Mouse (Mus musculus): ENCODE data around the gene Mansc1. TPM values are rescaled to one million over a fixed set of nuclear protein-coding genes. Genes with fewer than 3 reads are reported as not detected.
"Not testable (repeated sequence)": the region's sequence is repeated elsewhere in the genome, so short reads cannot be mapped to it uniquely, and the experiment has no call there.

The Mansc1 gene
- total RNA-seq (2021), result 1 to 10 TPM; 7.5 to 7.8 TPM
- long read RNA-seq, experiment 1, transcript Mansc1-201 (4 exons, 2,376 nt), result major isoform, 5 of 5 reads
- long read RNA-seq, experiment 1, partial matches to known transcripts, result 0 of 5 reads
- long read RNA-seq, experiment 1, other reads (novel, unspliced or antisense), result 0 of 5 reads
- long read RNA-seq, experiment 2, partial matches to known transcripts, result 0 of 2 reads
- long read RNA-seq, experiment 2, other reads (novel, unspliced or antisense), result 1 of 2 reads

DNA sequence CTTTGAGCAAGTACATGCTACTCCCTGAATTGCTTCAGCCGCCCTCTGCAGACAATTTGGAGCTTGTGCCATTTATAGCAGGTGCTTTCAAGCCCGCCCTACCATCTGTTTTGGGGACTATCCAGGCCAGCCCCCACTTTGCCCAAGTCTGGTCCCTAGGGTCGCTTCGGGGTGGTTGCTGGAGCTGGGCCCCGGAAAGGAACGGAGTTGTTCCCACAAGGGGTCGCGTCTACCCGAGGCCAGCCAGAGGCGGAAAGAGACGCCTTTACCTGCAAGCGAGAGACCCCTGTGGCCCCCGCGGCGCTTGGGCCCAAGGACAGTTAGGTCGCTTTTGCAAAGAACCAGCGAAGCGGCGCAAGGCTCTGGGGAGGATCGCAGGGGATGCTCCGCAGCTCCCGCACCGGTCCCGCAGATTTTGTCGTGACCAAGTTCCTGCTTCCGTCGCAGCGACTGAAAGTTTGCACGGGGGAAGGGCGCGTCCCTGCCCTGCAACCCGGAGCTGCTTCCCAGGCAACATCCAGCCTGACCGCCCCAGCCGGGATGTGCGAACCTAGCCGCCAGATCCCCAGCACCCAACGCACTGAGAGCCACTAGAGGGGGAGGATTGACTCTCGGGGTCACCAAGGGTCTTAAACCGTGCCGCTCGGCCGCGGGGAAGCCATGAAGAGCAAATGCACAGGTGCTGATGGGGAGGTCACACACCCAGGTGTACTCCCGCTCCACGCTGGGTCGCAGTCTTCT is at the start of gene Mansc1:
Gene Mansc1, minus strand, starts transcription at position 542 of the 741 bp plus-strand sequence.
- peak; percentile 42 to 44 for DNase-seq (ENCODE audit: low spot score in 2 of 2)

DNA sequence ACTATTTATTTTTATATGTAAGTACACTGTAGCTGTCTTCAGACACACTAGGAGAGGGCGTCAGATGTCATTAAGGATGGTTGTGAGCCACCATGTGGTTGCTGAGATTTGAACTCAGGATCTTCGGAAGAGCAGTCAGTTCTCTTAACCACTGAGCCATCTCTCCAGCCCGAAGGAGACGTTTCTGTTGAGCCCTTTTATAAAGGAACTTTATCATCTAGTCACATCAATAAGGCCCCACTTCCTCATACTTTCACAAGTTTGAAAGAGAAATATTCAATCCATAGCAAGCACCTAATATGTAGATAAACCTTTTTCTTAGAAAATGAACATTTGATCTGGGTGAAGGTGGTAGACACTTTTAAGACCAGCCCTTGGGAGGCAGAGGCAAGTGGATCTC is 47.0 kb upstream of the Mansc1 start:
- intact Hi-C loops (cut with DNase I), result not testable (repeated sequence)

More for the DNA sequence above, at the start of gene Mansc1:
- intact Hi-C loops (cut with DNase I), result no loop called here

GRCm38 (mm10) chr6:134678037-134678436 is 45.7 kb upstream of the Mansc1 start:
- DNase-seq (ENCODE audit: low spot score in 2 of 2), result no peak
- intact Hi-C loops (cut with DNase I), result no loop called here

More for the DNA sequence above, 47.0 kb upstream of the Mansc1 start:
- DNase-seq (ENCODE audit: low spot score in 2 of 2), result not testable (repeated sequence)

DNA sequence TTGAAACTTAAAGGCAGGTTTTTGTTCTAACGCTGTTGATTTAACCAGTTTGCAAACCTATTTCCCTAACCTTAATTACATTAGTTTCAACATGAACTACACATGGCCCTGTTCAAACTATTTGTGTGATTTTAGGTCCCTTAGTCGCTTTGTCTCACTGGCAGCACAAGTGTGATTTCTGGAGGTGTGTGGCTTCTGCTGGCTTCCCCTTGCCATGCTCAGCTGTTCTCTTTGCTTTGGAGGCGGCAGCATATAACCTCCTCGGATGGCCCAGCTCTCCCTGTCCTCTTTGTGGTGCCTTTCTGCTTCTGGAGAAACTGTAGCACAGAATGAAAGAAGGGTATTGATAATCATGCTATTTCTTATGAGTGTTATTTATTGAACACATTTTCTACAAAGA is 45.2 kb upstream of the Mansc1 start:
- DNase-seq (ENCODE audit: low spot score in 2 of 2), result no peak
- intact Hi-C loops (cut with DNase I), result no loop called here

GRCm38 (mm10) chr6:134673712-134674111 is 41.4 kb upstream of the Mansc1 start:
- DNase-seq (ENCODE audit: low spot score in 2 of 2); intact Hi-C loops (cut with DNase I): not testable (repeated sequence)

DNA sequence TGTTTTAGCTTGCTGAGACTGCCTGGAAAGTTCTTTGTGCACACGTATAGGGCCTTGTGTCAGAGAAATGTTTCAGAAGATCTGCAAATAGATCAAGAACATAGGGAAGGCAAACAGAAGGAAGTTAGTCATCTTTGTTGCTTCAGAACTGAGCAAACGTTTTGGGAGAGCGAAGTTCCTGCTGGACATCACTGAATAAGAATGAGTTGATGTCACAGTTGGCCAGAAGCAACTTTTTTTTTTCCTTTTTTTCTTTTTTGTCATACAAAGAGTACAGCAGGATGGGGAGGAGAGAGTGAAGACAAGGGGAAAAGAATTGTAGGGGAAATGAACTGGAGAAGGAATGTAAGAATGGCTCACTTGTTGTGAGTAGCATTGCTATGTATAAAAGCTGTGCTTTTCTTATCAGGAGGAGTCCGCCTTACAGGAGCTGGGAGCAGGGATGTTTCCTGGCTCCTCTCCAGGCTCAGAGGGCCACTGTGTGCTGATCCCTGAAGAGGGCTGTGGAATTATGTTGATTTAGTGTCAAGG is 38.7 kb upstream of the Mansc1 start:
- peak in 1 of 2 experiments; percentile 35 for DNase-seq (ENCODE audit: low spot score in 2 of 2)
- intact Hi-C loops (cut with DNase I), result no loop called here

- intact Hi-C loops (cut with DNase I), result no loop called here
- peak in 1 of 2 experiments; percentile 21 for DNase-seq (ENCODE audit: low spot score in 2 of 2)
Measured at GRCm38 (mm10) chr6:134669179-134669865, 37.0 kb upstream of the Mansc1 start.

GRCm38 (mm10) chr6:134668519-134668918 is 36.2 kb upstream of the Mansc1 start:
- DNase-seq (ENCODE audit: low spot score in 2 of 2), result no peak
- intact Hi-C loops (cut with DNase I), result no loop called here

DNA sequence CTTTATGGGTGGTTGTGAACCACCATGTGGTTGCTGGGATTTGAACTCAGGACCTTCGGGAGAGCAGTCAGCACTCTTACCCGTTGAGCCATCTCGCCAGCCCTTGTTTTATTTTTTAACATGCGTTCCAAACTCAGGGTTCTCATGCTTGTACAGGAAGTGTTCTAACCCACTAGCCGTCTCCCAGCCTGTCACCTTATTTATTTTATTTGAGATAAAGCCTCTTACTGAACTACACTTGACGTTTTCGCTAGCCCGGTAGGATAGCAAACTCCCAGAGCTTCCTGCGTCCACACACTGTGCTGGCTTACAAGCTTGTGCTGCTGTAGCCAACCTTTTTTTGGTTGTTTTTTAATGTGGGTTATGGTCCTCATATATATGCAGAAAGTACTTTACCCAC is 33.5 kb upstream of the Mansc1 start:
- no peak for DNase-seq (ENCODE audit: low spot score in 2 of 2)
- intact Hi-C loops (cut with DNase I), result no loop called here

DNA sequence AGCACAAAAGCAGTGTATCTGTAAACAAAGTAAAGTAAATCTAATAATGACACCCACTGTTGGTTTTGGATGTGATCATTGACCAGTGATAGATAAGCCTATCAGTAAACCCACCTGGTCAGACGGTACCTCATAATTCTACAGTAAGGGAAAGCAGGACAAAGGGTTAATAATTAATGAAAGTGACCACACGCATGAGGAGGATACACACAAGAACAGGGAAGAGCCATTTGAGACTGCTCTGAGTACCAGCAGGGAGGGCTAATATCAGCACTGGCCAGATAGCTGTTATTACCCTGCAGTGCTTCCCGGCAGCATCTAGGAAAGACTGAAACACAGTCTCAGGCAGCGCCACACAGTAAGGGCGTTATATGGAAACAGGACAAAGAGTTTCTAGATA is 32.3 kb upstream of the Mansc1 start:
- intact Hi-C loops (cut with DNase I), result no loop called here

GRCm38 (mm10) chr6:134660714-134661406 is 28.6 kb upstream of the Mansc1 start:
- intact Hi-C loops (cut with DNase I), result no loop called here
- no peak for DNase-seq (ENCODE audit: low spot score in 2 of 2)

More for the DNA sequence above, 32.3 kb upstream of the Mansc1 start:
- no peak for DNase-seq (ENCODE audit: low spot score in 2 of 2)

DNA sequence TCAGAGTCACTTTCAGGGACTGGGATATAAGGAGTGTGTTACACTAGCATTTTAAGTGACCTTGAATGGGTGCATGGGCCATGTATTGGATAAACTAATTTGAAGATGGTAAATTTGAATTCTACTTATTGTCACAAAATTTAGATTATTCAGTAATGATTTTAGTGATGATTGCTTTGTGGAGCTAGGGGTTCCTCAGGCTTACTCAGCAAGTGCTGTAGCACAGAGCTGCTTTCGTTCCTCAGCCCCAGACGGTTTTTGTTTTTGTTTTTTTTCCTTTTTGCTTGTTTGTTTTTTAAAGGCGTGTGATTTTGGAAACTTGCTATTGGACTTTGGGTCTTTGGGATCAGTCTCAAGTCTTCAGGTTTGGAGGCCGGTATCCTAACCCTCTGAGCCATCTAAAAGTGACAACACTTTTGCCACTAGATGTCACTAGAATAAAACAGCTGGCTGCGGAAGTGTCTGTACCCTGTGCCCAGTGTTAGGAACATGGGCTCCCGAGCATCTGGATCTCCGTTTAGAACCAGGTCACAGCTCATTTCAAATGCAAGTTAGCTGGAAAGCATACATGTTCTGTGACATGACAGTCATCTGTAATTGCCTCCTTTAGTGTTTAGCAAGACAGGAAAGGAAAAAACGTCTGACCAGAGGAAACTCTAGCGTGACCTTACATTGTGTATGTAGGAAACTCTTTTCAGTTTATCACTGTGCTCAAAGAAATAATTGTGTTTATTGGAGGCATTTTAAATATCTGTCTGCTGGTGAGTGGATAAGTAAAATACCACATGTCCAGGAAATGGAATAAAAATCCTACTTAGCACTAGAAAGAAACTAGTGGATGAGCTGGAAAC is 27.0 kb upstream of the Mansc1 start:
- intact Hi-C loops (cut with DNase I), result loop anchor here (2.0 to 10.0 kb wide), 3 partner anchors 133 to 285 kb away; partner anchors contain the start of gene Dusp16
- peak; percentile 52 to 58 for DNase-seq (ENCODE audit: low spot score in 2 of 2)

DNA sequence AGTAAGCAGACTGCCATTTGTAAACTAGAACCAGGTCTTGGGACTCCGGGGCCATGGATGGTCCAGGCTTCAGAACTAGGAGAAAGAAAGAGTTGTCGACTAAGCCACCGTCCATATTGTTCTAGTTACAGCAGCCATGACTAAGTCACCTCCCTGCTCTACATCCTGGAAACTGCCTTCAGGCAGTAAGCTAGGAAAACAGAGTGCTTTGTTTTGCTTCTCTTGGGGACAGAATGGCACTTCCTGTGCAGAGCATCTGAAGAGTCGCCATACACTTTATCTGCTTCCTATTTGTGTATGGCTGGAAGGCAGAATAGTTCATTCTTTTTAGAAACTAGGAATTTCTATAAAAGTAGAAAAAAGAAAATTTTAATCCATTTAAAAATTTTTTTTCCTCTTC is 24.2 kb upstream of the Mansc1 start:
- intact Hi-C loops (cut with DNase I), result loop anchor here (5.0 to 10.0 kb wide), 2 partner anchors 136 to 288 kb away; partner anchors contain the start of gene Dusp16

DNA sequence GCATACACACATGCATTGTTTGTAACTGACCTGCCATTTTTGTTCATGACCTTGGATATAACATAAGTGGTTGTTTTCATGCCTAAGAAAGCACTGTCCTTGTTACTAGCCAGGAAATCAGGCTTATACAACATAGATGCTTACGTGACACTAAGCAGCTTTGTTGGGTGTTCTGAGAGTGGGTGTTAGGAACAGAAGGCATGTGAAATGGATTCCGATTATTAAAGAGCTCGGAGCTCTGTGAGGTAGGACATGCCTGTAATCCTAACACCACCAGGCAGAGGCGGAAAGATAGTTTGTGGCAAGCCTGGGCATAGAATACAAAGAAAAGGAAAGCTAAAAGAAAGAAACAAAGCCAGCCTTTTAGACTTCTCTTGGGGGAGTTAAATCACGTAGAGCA is 16.1 kb upstream of the Mansc1 start:
- peak; percentile 26 to 70 for DNase-seq (ENCODE audit: low spot score in 2 of 2)
- intact Hi-C loops (cut with DNase I), result no loop called here

More for the DNA sequence above, 24.2 kb upstream of the Mansc1 start:
- no peak for DNase-seq (ENCODE audit: low spot score in 2 of 2)

- intact Hi-C loops (cut with DNase I), result no loop called here
- DNase-seq (ENCODE audit: low spot score in 2 of 2), result no peak
Measured at GRCm38 (mm10) chr6:134647621-134648020, 15.3 kb upstream of the Mansc1 start.

DNA sequence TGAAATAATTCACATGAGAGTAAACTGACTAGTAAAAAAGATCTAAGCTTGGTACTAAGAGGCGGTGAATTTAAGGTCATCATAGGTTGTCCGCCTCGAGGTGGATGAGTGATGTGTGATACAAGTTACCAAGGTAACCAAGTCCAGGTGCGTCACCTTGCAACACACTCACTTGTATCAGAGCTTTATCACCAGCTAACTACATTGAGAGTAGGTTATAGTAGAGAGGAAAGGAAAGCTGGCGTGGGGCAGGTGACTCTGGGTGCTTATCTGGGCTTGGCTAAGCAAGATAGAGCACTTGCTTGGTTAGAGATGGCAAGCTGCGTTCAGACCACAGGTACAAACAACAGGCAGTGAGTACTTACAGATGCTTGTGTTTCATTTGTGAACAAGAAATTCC is 14.5 kb upstream of the Mansc1 start:
- intact Hi-C loops (cut with DNase I), result no loop called here
- DNase-seq (ENCODE audit: low spot score in 2 of 2), result no peak

DNA sequence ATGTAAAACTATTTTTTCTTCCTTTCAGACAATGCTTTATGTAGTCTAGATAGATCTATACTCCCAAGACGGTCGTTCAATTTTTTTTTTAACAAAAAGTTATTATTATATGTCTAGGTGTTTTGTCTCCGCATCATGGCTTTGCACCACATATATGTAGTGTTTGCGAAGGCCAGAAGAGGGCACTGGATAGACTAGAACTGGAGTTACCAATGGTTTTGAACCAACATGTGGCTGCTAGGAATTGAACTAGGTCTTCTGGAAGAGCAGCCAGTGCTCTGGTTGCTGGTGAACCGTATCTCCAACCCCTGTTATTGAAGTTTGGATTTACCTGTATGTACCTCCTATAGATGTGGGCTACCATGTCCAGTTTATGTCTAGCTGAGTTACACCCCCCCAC is 11.0 kb upstream of the Mansc1 start:
- no peak for DNase-seq (ENCODE audit: low spot score in 2 of 2)
- intact Hi-C loops (cut with DNase I), result no loop called here

- intact Hi-C loops (cut with DNase I), result no loop called here
- DNase-seq (ENCODE audit: low spot score in 2 of 2), result no peak
Measured at GRCm38 (mm10) chr6:134641738-134642446, 9.6 kb upstream of the Mansc1 start.
